Mouse (Mus musculus) gastrocnemius, postnatal 4 days (tissue): ENCODE data around the gene Rps29. TPM values are rescaled to one million over a fixed set of nuclear protein-coding genes. Genes with fewer than 3 reads are reported as not detected.

Experiments used
- DNase-seq, 2 experiments: peaks; one replicate each; pipeline ENCODE4 v3.0.0; 2021 to 2022; ENCODE audit warnings: low spot score in 2 of 2, mixed read lengths in 2 of 2
- microRNA-seq: library from miRNA; unstranded; fragments of <30 nt; microRNA quantifications from one replicate; pipeline ENCODE4 v1.2.0, GENCODE M21; 2021
- total RNA-seq, 2 experiments: library from RNA; stranded (reverse); gene quantifications; 2 replicates each; pipeline ENCODE4 v1.2.3; 2021

Gene Rps29
- total RNA-seq, 2 experiments from 2014 or later = 1,550 to 1,635 TPM

DNA sequence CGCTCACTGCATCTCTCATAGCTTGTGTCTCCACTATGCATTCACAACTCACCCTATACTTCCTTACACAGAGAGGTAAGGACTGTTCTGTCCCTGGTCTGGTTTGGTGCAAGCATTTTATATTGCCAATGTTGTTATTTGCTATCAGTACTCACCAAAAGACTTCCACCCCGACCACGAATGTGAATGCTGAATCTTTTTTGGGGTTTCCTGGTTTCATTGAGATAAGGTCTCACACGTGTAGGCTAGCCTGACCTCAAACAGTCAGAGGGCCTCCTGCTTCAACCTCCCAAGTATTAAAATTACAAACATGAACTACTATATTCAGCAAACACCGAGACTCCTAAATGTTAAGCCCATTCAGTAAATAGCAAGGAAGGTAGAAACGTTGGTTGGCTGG is 27.7 kb downstream of the Rps29 start:
- DNase-seq = no peak

DNA sequence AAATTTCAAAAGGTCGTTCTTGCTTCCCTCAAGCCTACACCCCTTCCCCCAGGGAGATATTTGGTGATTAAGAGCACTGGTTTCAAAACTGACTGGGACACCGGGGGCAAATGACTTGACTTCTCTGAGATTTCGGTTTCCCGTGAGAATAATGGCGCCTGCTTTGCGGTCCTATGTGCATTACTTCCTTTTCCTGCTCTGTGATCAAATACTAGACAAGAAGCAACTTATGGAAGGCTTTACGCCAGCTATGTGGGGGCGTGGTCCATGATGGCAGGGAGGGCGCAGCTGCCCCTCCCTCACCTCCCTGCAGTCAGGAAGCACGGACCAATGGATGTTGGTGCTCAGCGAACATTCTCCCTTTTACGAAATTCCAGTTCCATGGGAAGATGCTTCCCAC is 28.5 kb downstream of the Rps29 start:
- no peak for DNase-seq

DNA sequence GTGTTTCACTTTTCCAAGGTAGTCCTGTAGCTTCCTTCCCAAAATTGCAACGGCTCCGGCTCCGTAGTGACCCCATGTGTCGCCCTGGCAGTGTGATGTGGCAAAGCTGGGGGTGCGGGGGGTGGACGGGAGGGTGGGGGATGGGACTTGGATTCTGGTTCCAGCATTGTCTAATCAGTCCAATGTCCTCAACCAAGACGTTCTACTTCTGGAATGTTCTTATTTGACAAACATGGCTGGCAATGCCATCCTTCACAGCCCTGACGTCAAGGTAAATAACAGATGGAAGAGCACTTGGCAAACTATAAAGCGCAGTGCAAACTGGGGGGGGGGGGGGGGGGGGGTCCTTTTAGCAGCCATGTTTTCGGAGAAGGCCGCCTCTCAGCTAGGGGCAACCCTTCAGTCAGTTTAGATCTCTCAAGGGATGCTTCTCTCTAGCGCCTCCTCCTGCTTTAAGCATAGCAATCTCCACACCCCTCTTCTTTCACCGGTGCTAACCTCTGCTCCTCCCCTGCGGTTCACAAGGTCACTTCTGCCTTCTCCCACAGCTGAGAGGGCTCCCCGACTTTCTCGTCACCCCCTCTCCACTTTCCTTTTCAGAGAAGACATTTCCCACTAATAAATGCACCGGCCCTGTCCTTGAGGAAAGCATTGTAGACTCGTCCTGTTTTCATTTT is 29.2 kb downstream of the Rps29 start:
- DNase-seq = no peak

DNA sequence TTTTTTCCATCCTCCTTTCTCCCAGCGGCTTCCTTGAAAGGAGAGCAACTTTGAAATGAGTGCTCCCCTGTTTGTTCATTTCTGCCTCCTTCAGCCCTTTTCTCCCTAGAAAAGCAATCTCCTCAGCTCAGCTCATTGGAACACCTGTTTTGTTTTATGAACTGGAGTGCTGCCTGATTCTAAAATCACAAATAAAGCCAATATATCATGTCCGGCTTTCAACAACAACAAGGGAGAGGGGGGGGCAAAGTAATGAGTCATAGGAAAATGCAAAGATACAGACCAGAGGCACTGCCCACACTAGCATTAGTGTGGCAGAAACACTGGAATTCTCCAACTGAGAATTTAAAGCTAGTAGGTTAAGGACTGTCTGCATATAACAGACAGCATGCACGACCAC is 31.4 kb downstream of the Rps29 start:
- no peak for DNase-seq

DNA sequence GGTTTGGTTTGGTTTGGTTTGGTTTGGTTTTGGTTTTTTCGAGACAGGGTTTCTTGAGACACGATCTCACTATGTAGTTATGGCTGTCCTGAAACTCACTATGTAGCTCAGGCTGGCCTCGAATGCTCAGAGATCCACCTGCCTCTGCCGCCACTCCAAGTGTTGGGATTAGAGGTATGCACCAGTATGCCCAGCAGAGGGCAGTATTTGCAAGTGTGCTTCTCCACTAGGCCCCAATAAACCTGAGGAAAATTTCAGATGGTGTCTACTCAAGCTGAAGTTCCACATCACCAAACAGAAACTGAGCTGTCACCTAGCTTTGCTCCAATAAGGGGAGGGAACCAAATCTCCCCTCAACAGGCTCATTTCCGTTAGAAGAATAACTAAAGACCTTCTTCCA is 31.8 kb downstream of the Rps29 start:
- DNase-seq = no peak

DNA sequence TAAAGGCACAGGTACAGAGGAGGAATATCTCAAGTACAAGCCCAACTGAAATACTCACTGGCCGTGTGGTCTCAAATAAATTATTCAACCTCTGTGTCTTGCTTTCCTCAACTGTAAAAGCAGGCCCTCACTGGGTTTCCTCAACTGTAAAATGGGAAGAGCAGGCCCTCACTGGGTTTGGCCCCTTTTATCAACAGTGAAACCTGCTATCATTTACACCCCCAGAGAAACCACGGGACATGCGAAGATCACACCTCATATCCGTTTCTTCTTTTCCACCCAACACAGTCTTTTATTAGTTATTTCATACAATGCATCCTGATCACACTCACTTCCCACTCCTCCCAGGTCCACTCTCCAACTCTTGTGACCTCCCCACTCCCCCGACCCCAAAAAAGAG is 33.9 kb downstream of the Rps29 start:
- DNase-seq = no peak

DNA sequence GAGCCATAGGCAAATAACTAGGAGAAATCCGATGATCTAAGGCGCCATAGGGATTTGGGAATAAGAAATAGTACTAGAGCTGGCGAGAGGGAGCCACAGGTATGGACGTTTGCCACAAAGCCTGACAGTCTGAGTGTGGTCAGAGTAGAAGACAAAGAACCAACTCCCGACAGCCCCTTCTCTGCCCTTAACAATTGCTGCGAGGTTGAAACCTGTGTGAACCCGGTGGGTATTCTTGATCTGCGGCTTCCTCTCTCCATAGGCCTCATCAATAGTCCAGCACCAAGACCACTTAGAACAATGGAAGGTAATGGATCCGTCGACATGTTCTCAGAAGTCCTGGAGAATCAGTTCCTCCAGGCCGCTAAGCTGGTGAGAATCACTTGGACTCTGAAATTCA is 36.2 kb downstream of the Rps29 start:
- DNase-seq = no peak

DNA sequence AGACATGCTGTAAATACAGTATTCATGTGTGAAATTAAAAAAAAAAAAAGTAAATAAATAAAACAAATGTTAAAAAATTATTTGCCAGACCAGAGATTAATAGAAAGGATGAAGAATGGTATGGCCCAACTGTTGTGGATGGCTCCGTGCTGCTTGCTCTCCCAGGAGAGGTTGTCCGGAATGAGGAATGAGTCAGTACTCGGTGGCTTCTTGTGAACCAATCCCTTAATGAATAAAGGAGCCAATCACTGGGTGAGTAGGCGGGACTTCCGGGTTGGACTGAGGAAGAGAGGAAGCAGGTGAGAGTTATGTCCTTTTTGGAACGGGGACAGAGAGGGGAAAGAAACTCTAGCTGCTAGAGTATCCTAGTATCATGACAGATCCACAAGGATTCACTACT is 39.1 kb downstream of the Rps29 start:
- DNase-seq = no peak

Small RNAs within 50 kb of the gene (microRNA-seq; reads per million reads assigned to microRNA genes)
- gene Gm47287 (not detected), gene Gm47295 (not detected)

Other genes starting within 250 kb of the Rps29 start
- gene Lrr1, start 9.6 kb upstream of the Rps29 start, total RNA-seq = 1 to 10 TPM; 1.5 to 3.8 TPM
- 100 to 1,000 TPM; 310 to 322 TPM for gene Rpl36al, start 24.9 kb upstream of the Rps29 start, total RNA-seq
- gene Mgat2, start 25.0 kb upstream of the Rps29 start, total RNA-seq = 10 to 100 TPM; 34.3 to 35.4 TPM
- gene Gm49383, start 37.9 kb upstream of the Rps29 start, total RNA-seq = 1 to 10 TPM; 5.2 to 6.2 TPM
- gene Dnaaf2, start 39.2 kb upstream of the Rps29 start, total RNA-seq = 1 to 10 TPM; 1.4 to 1.7 TPM
- gene Gm49384, start 45.1 kb upstream of the Rps29 start, total RNA-seq = 1 to 10 TPM; 5.3 to 6.2 TPM
- 1 to 10 TPM; 6.1 to 6.9 TPM for gene Pole2, start 69.0 kb upstream of the Rps29 start, total RNA-seq
- gene Klhdc1, start 82.0 kb upstream of the Rps29 start, total RNA-seq = 1 to 10 TPM; 7.1 to 8.7 TPM
- gene Klhdc2, start 137.5 kb upstream of the Rps29 start, total RNA-seq = 10 to 100 TPM; 72.3 to 74.8 TPM
- 10 to 100 TPM; 30.0 to 33.5 TPM for gene Nemf, start 198.0 kb upstream of the Rps29 start, total RNA-seq
- 10 to 100 TPM; 72.6 to 77.6 TPM for gene Arf6, start 213.0 kb upstream of the Rps29 start, total RNA-seq
- under 1 TPM in 1 of 2 experiments, not detected in 1; 0.81 TPM for gene Gm9887, start 213.3 kb upstream of the Rps29 start, total RNA-seq